Mouse (Mus musculus): ENCODE results near the gene Ppp1r26. TPM values are rescaled to one million over a fixed set of nuclear protein-coding genes. Genes with fewer than 3 reads are reported as not detected.

Gene Ppp1r26
- total RNA-seq (2014; fragmentation: Nextera tagmentation) = 0.80 and 2.1 TPM in 2 replicates
- total RNA-seq (2017) = 1.2 and 1.9 TPM in 2 replicates

DNA sequence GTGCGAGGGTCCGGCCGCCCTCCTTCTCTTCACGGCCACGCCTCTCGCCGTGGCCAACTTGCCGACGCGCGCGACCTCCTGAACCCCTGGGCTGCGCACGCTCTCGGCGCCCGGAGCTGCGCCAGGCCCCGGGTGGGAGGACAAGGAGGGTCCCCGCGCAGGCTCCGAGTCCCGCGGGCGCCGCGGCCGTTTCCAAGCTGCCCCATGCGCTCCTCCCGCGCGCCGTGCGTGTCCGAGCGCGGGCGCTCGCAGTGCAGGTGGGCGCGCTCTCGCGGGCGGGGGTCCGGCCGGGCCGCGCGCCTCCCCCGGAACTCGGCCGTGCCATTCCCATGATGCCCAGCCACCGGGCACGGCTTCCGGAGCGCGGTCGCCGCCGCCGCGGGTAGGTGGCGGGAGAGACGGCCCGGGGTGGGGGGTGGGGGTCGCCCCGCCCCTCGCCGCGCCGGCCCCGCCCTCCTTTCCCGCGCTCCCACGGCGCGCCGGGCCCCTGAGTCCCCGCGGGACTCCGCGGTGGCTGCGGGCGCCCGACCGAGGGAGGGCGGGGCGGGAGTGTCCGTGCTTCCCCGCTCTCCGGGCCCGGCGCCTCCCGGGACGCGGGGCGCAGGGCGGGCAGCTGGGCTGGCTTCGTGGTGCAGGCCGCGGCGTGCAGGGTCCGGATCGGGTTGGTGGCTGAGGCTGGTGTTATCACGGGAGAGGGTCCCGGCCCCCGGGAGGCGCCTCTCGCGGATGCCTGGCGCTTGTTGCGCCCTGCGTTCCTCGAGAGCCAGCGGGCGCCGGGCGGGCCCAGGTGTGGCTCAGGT, at the start of gene Ppp1r26:
Gene Ppp1r26, plus strand, starts transcription at position 286 of the 800 bp plus-strand sequence.
- ATAC-seq (replicated peaks; ENCODE audit: poor library complexity, severe bottlenecking) = peak; percentile 51

- no peak for ATAC-seq (replicated peaks; ENCODE audit: poor library complexity, severe bottlenecking)
Observed at GRCm38 (mm10) chr2:28396928-28397327, 49.7 kb upstream of the Ppp1r26 start.

GRCm38 (mm10) chr2:28397417-28398119, 49.0 kb upstream of the Ppp1r26 start:
- no peak for ATAC-seq (replicated peaks; ENCODE audit: poor library complexity, severe bottlenecking)

DNA sequence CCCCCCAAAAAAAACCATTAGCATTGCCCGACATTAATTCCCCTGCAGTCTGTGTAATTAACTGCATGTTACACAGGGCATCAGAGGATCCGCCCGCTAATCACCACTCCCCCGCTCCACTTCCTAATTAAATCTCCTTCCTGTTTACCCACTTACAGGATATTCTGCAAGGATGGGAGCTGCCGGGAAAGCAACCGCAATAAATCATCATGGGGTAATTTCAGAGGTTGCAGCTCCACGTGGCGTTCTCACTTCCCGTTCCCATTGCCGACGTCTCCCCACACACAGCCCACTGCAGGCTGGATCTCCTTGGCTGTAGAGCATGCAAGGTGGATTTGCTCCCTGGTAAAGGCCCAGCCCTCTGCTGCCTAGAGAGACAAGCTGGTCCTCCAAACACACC, 45.0 kb upstream of the Ppp1r26 start:
- peak; percentile 87 for ATAC-seq (replicated peaks; ENCODE audit: poor library complexity, severe bottlenecking)

GRCm38 (mm10) chr2:28402128-28402527, 44.5 kb upstream of the Ppp1r26 start:
- ATAC-seq (replicated peaks; ENCODE audit: poor library complexity, severe bottlenecking) = peak; percentile 81

DNA sequence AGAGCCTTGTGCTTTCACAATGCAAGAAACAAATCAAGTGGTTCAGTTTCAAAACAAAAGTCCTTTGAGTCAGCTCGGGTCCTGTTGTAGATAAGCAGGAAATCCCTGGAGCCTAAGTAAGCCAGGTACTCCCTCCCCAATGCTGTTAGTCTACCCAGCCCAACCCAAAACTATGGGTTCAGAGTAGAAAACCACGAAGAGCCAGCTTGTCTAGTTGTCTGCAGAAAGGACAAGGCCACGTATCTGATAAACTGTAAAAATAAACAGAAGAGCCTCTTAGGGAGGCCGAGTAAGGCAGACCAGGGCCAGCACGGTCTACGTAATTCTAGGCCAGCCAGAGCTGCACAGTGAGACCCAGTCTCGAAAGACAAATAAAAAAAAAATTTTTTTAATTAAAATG, 38.8 kb upstream of the Ppp1r26 start:
- ATAC-seq (replicated peaks; ENCODE audit: poor library complexity, severe bottlenecking) = no peak

DNA sequence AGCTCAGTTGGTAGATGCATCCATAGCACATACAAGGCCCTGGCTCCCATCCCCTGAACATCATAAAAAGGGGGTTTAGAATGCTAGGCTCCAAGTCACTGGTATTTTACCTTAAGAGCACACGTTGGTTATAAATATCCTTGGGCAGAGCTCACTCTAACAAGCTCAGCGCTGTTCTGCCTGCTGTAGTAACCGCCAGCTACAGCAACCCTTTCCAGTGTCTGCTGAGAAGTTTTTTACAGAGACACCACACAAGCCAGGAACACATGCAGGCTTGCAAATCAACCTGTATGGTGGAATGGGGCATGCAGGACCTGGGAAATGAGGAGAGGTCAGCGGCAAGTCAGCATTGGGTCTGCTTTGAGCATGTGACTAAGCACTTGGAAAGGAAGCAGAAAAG, 37.5 kb upstream of the Ppp1r26 start:
- ATAC-seq (replicated peaks; ENCODE audit: poor library complexity, severe bottlenecking) = no peak

GRCm38 (mm10) chr2:28409566-28409965, 37.0 kb upstream of the Ppp1r26 start:
- ATAC-seq (replicated peaks; ENCODE audit: poor library complexity, severe bottlenecking) = no peak

GRCm38 (mm10) chr2:28412936-28413335, 33.7 kb upstream of the Ppp1r26 start:
- no peak for ATAC-seq (replicated peaks; ENCODE audit: poor library complexity, severe bottlenecking)

GRCm38 (mm10) chr2:28414116-28414756, 32.4 kb upstream of the Ppp1r26 start:
- no peak for ATAC-seq (replicated peaks; ENCODE audit: poor library complexity, severe bottlenecking)

- no peak for ATAC-seq (replicated peaks; ENCODE audit: poor library complexity, severe bottlenecking)
Observed at GRCm38 (mm10) chr2:28414757-28415137, 31.9 kb upstream of the Ppp1r26 start.

- ATAC-seq (replicated peaks; ENCODE audit: poor library complexity, severe bottlenecking) = no peak
Observed at GRCm38 (mm10) chr2:28415387-28416024, 31.1 kb upstream of the Ppp1r26 start.

- no peak for ATAC-seq (replicated peaks; ENCODE audit: poor library complexity, severe bottlenecking)
Observed at GRCm38 (mm10) chr2:28416511-28416910, 30.1 kb upstream of the Ppp1r26 start.

GRCm38 (mm10) chr2:28418034-28418433, 28.6 kb upstream of the Ppp1r26 start:
- ATAC-seq (replicated peaks; ENCODE audit: poor library complexity, severe bottlenecking) = peak; percentile 92

DNA sequence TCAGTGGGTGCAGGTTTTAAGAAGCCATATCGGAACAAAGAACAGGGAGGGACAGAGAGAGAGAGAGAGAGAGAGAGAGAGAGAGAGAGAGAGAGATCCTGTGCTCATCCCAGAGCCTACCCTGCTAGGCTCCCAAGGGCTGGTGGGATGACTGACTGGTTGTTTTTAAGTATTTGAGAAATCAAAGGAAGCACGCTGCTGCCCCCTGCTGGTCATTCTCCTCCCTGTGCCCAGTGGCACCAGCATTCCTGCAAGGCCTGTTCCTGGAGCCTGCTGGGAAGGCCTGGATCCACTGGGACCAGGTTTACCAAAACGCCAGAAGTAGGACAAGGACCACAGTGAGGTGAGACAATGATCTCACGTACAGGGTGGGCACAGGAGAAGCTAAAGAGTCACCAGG, 26.7 kb upstream of the Ppp1r26 start:
- ATAC-seq (replicated peaks; ENCODE audit: poor library complexity, severe bottlenecking) = peak; percentile 43; the same call in 1 of the 2 replicates

DNA sequence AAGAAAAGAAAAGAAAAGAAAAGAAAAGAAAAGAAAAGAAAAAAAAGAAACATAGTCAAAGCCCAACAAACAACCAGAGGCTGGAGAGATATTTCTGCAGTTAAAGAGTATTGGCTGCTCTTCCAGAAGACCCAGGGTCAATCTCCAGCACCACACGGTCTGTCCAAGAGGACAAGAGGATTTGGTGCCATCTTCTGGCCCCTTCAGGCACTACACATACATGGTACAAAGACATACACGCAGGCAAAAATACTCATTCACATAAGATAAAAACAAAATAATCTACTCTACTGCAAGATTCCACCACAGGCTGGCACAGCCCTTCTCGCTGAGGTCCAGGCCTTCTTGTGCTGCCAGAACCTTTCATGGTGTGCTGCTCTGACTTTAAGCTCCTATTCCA, 23.4 kb upstream of the Ppp1r26 start:
- ATAC-seq (replicated peaks; ENCODE audit: poor library complexity, severe bottlenecking) = peak; percentile 71; the same call in 1 of the 2 replicates

- no peak for ATAC-seq (replicated peaks; ENCODE audit: poor library complexity, severe bottlenecking)
Observed at GRCm38 (mm10) chr2:28427226-28427625, 19.4 kb upstream of the Ppp1r26 start.

- ATAC-seq (replicated peaks; ENCODE audit: poor library complexity, severe bottlenecking) = no peak
Observed at GRCm38 (mm10) chr2:28430846-28431245, 15.8 kb upstream of the Ppp1r26 start.

GRCm38 (mm10) chr2:28432811-28433210, 13.8 kb upstream of the Ppp1r26 start:
- ATAC-seq (replicated peaks; ENCODE audit: poor library complexity, severe bottlenecking) = 0 out of 2 replicates have a peak, but pooled peaks have one; percentile 7

DNA sequence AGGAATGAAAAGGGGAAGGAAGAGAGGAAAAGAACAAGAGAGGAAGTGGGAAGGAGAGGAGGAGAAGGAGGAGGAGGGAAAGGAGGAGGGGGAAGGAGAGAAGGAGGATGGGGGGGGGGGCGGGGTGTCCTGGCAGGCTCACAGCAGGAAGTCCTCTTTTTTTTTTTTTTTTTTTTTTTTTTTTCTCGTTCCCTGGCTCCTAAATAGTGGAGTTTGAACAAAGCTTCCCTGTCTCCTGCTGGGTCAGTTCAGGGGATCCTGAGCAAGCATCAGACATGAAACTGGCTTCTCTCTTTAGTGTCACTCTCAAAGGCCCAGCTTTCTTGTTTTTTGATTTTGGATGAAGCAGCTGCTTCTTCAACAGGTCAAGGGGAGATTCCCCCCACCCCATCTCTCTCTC, 13.1 kb upstream of the Ppp1r26 start:
- ATAC-seq (replicated peaks; ENCODE audit: poor library complexity, severe bottlenecking) = no peak

- no peak for ATAC-seq (replicated peaks; ENCODE audit: poor library complexity, severe bottlenecking)
Observed at GRCm38 (mm10) chr2:28435401-28435800, 11.2 kb upstream of the Ppp1r26 start.
